ENCODE assay signal across 1 mouse cellular context in the genomic region with DNA sequence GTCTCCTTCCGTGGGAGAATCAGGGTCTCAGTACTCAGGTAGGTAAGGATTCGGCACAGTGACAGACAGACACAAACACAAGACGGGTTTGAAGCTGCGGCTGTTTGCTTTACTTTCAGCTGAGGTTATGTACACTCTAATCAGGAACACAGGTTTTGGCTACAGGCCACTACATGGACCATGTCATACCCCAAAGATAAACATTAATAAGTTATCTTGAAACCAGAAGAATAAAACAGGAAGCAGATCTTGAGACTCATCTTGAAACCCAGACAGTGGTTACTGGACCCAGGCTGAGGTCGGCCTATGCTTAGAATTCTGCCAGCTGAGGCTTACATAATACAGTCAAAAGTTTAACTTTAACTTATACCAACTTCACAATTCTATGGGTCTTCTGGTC.
TF ChIP-seq lines count a peak whose summit lies in the region.

No protein-coding gene starts in this region.

TF ChIP-seq in MEL, 35 proteins besides CTCF, POLR2A, EP300 and RAD21 (continued from another document):
- no peak for TF ChIP-seq MEF2A (IDR thresholded peaks at IDR 0.05; ENCODE audit: extremely low read depth, insufficient replicate concordance, low read depth, low read length, poor library complexity, severe bottlenecking)
- TF ChIP-seq POLR2AphosphoS5 (IDR thresholded peaks at IDR 0.05; ENCODE audit: borderline replicate concordance, low read depth, low read length) = no peak
- no peak for TF ChIP-seq JUND (IDR thresholded peaks at IDR 0.05; ENCODE audit: low read depth, low read length)
- TF ChIP-seq SMC3 (IDR thresholded peaks at IDR 0.05; ENCODE audit: low read depth, low read length) = no peak; the same call in 1 of the 2 replicates
- peak; percentile 78 for TF ChIP-seq TAL1 (IDR thresholded peaks at IDR 0.05; ENCODE audit: low read length)
- TF ChIP-seq BHLHE40 (IDR thresholded peaks at IDR 0.05; ENCODE audit: borderline replicate concordance, low read depth, low read length) = peak; percentile 74; the same call in 1 of the 2 replicates
- TF ChIP-seq ETS1 (IDR thresholded peaks at IDR 0.05; ENCODE audit: low read depth, low read length) = peak; percentile 96
- TF ChIP-seq POLR2AphosphoS2 (IDR thresholded peaks at IDR 0.05; ENCODE audit: low read length) = no peak
- TF ChIP-seq ZNF384 (IDR thresholded peaks at IDR 0.05; ENCODE audit: low read depth, low read length) = no peak
- no peak for TF ChIP-seq CHD1 (IDR thresholded peaks at IDR 0.05; ENCODE audit: low read depth, low read length)
- TF ChIP-seq ELF1 (IDR thresholded peaks at IDR 0.05; ENCODE audit: low read depth, low read length) = peak; percentile 52; the same call in 1 of the 2 replicates
- no peak for TF ChIP-seq HCFC1 (IDR thresholded peaks at IDR 0.05; ENCODE audit: low read depth, low read length)
- no peak for TF ChIP-seq MAX (IDR thresholded peaks at IDR 0.05; ENCODE audit: low read length)
- peak; percentile 80; the same call in 1 of the 2 replicates for TF ChIP-seq MAFK (IDR thresholded peaks at IDR 0.05; ENCODE audit: borderline replicate concordance, low read depth, low read length)
- peak; percentile 53; the same call in 1 of the 2 replicates for TF ChIP-seq SIN3A (IDR thresholded peaks at IDR 0.05; ENCODE audit: low read length)
